Mouse (Mus musculus) layer of hippocampus, postnatal 14 days (tissue): ENCODE results near the gene Tarm1. TPM values are rescaled to one million over a fixed set of nuclear protein-coding genes. Genes with fewer than 3 reads are reported as not detected.

Experiments used
- DNase-seq, 2 experiments: peaks; one replicate each; pipeline ENCODE4 v3.0.0; 2021 to 2022; ENCODE audit warnings: low spot score in 2 of 2, mixed read lengths in 1 of 2
- long read RNA-seq, 2 experiments: library from polyadenylated mRNA; stranded (forward); transcript quantifications; one replicate each; pipeline ENCODE4 v2.0.0; 2021
- total RNA-seq, 2 experiments: library from RNA; stranded (reverse); gene quantifications; 2 replicates each; pipeline ENCODE4 v1.2.3; 2021

Tarm1 gene
- not detected for total RNA-seq
- long read RNA-seq, experiment 1: 0 reads
- long read RNA-seq, experiment 2: 0 reads

GRCm38 (mm10) chr7:3502439-3502838 lies at the start of gene Tarm1:
Tarm1 (minus strand) TSS chr7:3502624.
- no peak for DNase-seq

GRCm38 (mm10) chr7:3505913-3506312 lies 3.5 kb upstream of the Tarm1 start:
- no peak for DNase-seq

GRCm38 (mm10) chr7:3500406-3500805 lies 2.0 kb downstream of the Tarm1 start:
- no peak for DNase-seq

- no peak for DNase-seq
These were observed 20.3 kb downstream of the Tarm1 start for GRCm38 (mm10) chr7:3481948-3482608.

GRCm38 (mm10) chr7:3476728-3477127 lies 25.7 kb downstream of the Tarm1 start:
- peak in 1 of 2 experiments; percentile 67 for DNase-seq

- DNase-seq: no peak
These were observed 27.9 kb downstream of the Tarm1 start for GRCm38 (mm10) chr7:3474291-3475080.

- DNase-seq: no peak
These were observed 29.6 kb downstream of the Tarm1 start for GRCm38 (mm10) chr7:3472774-3473173.

- DNase-seq: no peak
These were observed 33.8 kb downstream of the Tarm1 start for GRCm38 (mm10) chr7:3468614-3469013.

GRCm38 (mm10) chr7:3463306-3463705 lies 39.1 kb downstream of the Tarm1 start:
- no peak for DNase-seq

- DNase-seq: peak; percentile 44 to 79
These were observed 42.2 kb downstream of the Tarm1 start for GRCm38 (mm10) chr7:3460261-3460660.

- DNase-seq: no peak
These were observed 44.6 kb downstream of the Tarm1 start for GRCm38 (mm10) chr7:3457841-3458217.

- DNase-seq: peak in 1 of 2 experiments; percentile 54
These were observed 45.1 kb downstream of the Tarm1 start for GRCm38 (mm10) chr7:3457111-3457840.

- DNase-seq: no peak
These were observed 48.8 kb downstream of the Tarm1 start for GRCm38 (mm10) chr7:3453486-3454183.

- DNase-seq: no peak
These were observed 49.5 kb downstream of the Tarm1 start for GRCm38 (mm10) chr7:3452821-3453485.

- no peak for DNase-seq
These were observed 51.3 kb downstream of the Tarm1 start for GRCm38 (mm10) chr7:3451161-3451560.

- DNase-seq: no peak
These were observed 51.8 kb downstream of the Tarm1 start for GRCm38 (mm10) chr7:3450671-3451070.

- peak; percentile 82 to 86 for DNase-seq
These were observed 53.5 kb downstream of the Tarm1 start for GRCm38 (mm10) chr7:3448737-3449454.

GRCm38 (mm10) chr7:3447026-3447425 lies 55.4 kb downstream of the Tarm1 start:
- no peak for DNase-seq

- DNase-seq: no peak
These were observed 55.8 kb downstream of the Tarm1 start for GRCm38 (mm10) chr7:3446584-3446983.

GRCm38 (mm10) chr7:3444678-3445077 lies 57.7 kb downstream of the Tarm1 start:
- DNase-seq: no peak
